Mouse (Mus musculus): ENCODE data around the gene Nek9. TPM values are rescaled to one million over a fixed set of nuclear protein-coding genes. Genes with fewer than 3 reads are reported as not detected.

Nek9 gene
- polyA plus RNA-seq (2014; fragmentation: Nextera tagmentation; extraction: Ambion mirVana), result 7.2 and 9.4 TPM in 2 replicates

DNA sequence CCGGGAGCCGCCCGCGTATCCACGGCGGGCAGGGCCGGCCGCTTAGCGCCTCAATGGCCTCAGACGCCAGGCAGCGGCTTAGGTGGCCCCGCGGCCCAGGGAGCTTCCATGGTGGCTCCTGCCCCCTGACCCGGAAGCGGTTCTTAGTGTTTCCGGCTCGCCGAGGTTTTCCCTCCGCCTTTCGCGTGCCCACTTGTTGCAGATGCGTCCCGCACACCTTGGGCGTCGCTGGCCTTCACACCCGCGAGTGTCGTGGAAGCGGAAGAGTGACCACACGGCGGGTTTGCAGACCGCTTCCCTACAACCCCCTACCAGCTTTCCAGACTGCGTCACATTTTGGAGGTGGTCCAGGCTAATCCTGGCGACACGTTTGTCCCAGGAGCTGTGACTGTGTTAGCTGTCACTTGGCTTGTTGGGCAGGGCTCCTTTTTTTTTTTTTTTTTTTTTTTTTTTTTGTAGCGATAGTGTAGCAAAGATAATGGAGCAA, at the start of gene Nek9:
TSS of gene Nek9 (minus strand) at position 120 of the 487 bp plus-strand sequence.
- H3K9ac ChIP-seq (ENCODE audit: low read depth, low read length), result peak within 1 kb of the TSS; percentile 96
- H3K36me3 ChIP-seq (ENCODE audit: control insufficient read depth, insufficient read depth, low read length), result peaks cover 14% of the 10 kb centered on the region
- peaks cover 19% of the 10 kb centered on the region for H3K4me1 ChIP-seq (replicated peaks; ENCODE audit: control insufficient read depth, insufficient read depth, low read length)
- H3K27ac ChIP-seq (ENCODE audit: low read depth, low read length), result peak within 1 kb of the TSS; percentile 80
- H3K9me3 ChIP-seq (ENCODE audit: control insufficient read depth, low read length), result no peaks in the 10 kb centered on the region
- H3K4me3 ChIP-seq (ENCODE audit: low read depth, low read length), result peak within 1 kb of the TSS; percentile 88
- H3K4me2 ChIP-seq, result peak within 1 kb of the TSS; percentile 83
- DNase-seq (ENCODE audit: low spot score) (peak; percentile 98), ATAC-seq (replicated peaks; ENCODE audit: low FRiP score) (peak; percentile 88)
- WGBS, result under 1% methylated on average over 36 of the region's 36 CpGs
- H3K27me3 ChIP-seq (replicated peaks; ENCODE audit: control insufficient read depth, insufficient read depth, low read length), result no peaks in the 10 kb centered on the region

DNA sequence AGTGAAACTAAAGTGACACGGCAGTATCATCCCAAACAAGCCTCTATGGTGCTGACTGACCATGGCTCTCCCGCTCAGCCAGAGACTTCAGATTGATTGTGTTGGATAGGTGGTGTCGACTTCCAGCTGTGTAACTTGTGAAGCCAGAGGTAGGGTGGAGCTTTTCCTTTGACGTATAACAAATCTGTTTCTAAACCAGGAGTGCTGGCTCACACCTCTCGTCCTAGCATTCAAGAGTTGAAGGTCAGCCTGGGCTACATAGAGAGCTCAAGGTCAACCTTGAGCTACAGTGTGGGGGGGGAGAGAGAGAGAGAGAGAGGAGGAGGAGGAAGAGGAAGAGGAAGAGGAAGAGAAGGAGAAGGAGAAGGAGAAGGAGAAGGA, 46.8 kb upstream of the Nek9 start:
- no peak overlapping the region for H3K4me2 ChIP-seq
- peaks cover 13% of the 10 kb centered on the region for H3K27me3 ChIP-seq (replicated peaks; ENCODE audit: control insufficient read depth, insufficient read depth, low read length)

DNA sequence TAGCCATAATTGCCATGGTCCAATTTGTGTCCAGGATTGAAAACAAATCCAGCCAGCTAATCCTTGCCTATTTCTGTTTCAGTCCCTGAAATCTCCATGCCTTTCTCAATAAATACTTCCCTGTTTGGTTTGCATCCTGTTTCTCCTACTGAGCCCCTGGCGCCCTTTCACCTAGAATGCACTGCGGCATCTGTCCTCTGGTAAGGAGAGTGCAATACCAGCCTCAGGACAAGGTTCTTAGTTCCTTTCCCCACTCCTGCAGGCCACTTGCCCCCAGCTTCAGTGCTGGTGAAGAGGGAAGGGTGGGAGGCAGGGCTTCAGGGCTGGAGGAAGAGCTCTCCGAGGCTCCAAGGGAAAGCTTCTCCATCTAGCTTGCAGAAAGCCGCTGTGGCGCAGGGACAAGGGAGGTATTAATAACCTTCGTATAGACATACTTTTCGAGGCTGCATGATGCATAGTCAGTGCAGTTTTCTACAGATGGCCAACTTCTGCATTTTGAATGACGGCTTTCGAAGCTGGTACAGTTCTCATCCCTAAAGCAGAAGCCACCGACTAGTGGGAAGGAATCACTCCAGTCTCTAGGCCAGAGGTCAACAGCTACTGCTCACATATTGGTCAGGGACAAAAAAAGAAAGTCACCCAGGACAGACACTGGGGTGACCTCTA, 46.3 kb upstream of the Nek9 start:
- ATAC-seq (replicated peaks; ENCODE audit: low FRiP score), result no peak
- H3K4me1 ChIP-seq (replicated peaks; ENCODE audit: control insufficient read depth, insufficient read depth, low read length), result peaks cover 17% of the 10 kb centered on the region
- DNase-seq (ENCODE audit: low spot score), result no peak
- H3K4me2 ChIP-seq, result no peak overlapping the region
- no peak overlapping the region for H3K4me3 ChIP-seq (ENCODE audit: low read depth, low read length)
- H3K9ac ChIP-seq (ENCODE audit: low read depth, low read length), result no peak overlapping the region
- 48% methylated on average over 10 of the region's 10 CpGs for WGBS
- no peak overlapping the region for H3K27ac ChIP-seq (ENCODE audit: low read depth, low read length)
- no peaks in the 10 kb centered on the region for H3K36me3 ChIP-seq (ENCODE audit: control insufficient read depth, insufficient read depth, low read length)
- no peaks in the 10 kb centered on the region for H3K9me3 ChIP-seq (ENCODE audit: control insufficient read depth, low read length)
- H3K27me3 ChIP-seq (replicated peaks; ENCODE audit: control insufficient read depth, insufficient read depth, low read length), result peaks cover 13% of the 10 kb centered on the region

More for the DNA sequence above, 46.8 kb upstream of the Nek9 start:
- Histone ChIP-seq H3K36me3 (ENCODE audit: control insufficient read depth, insufficient read depth, low read length) (no peaks in the 10 kb centered on the region), H3K27ac (ENCODE audit: low read depth, low read length) (no peak overlapping the region), H3K4me3 (ENCODE audit: low read depth, low read length) (no peak overlapping the region), H3K9me3 (ENCODE audit: control insufficient read depth, low read length) (no peaks in the 10 kb centered on the region), H3K9ac (ENCODE audit: low read depth, low read length) (no peak overlapping the region), H3K4me1 (replicated peaks; ENCODE audit: control insufficient read depth, insufficient read depth, low read length) (peaks cover 17% of the 10 kb centered on the region)
- no peak for DNase-seq (ENCODE audit: low spot score)
- WGBS, result 37% methylated on average over 5 of the region's 5 CpGs
- ATAC-seq (replicated peaks; ENCODE audit: low FRiP score), result no peak

DNA sequence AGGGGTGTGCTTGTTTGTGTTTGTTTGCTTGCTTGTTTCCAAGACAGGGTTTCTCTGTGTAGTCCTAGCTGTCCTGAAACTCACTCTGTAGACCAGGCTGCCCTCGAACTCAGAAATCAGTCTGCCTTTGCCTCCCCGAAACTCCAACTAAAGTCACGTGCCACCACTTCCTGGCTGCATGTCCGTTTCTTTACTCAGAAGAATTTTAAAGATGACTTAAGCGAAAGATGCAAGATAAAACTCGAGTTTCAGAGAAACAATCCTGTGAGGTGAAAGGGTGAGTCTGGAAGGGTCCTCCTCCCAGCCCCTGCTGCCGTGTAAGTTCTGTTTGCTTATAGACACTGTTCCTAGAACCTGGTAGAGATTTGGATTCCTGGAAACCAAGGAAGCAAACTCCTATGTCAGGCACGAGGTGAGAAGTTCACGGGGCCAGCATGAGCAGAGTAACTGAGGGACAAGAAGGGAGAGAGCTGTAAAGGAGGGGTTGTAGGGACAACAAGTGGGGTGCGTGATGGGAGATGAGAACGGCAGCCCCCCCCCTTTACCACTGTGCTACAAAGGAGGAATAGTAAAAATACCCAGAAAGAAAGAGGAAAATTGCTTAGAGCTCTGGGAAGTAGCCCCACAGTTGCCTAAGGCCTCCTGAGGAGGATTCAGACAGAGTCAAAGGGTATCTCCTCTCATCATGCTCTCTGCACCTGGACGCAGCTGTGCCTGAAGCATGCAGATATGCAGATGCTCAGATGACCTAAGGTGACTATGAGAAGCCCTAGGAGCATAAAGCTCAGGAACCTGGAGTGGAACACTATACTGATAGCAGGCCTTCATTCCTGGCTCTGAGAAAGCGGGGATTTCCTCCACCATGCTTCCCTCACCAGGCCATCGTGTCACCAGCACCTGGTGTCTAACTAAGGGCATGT, 43.9 kb upstream of the Nek9 start:
- DNase-seq (ENCODE audit: low spot score) (no peak), ATAC-seq (replicated peaks; ENCODE audit: low FRiP score) (no peak)
- no peak overlapping the region for H3K9ac ChIP-seq (ENCODE audit: low read depth, low read length)
- H3K4me3 ChIP-seq (ENCODE audit: low read depth, low read length), result no peak overlapping the region
- 59% methylated on average over 14 of the region's 14 CpGs for WGBS
- no peaks in the 10 kb centered on the region for H3K9me3 ChIP-seq (ENCODE audit: control insufficient read depth, low read length)
- H3K36me3 ChIP-seq (ENCODE audit: control insufficient read depth, insufficient read depth, low read length), result no peaks in the 10 kb centered on the region
- H3K27me3 ChIP-seq (replicated peaks; ENCODE audit: control insufficient read depth, insufficient read depth, low read length), result peaks cover 13% of the 10 kb centered on the region
- no peak overlapping the region; the same call in 1 of the 2 replicates for H3K4me2 ChIP-seq
- no peak overlapping the region for H3K27ac ChIP-seq (ENCODE audit: low read depth, low read length)
- 0 out of 2 replicates have a peak, but pooled peaks cover 2% of the 10 kb centered on the region for H3K4me1 ChIP-seq (replicated peaks; ENCODE audit: control insufficient read depth, insufficient read depth, low read length)

DNA sequence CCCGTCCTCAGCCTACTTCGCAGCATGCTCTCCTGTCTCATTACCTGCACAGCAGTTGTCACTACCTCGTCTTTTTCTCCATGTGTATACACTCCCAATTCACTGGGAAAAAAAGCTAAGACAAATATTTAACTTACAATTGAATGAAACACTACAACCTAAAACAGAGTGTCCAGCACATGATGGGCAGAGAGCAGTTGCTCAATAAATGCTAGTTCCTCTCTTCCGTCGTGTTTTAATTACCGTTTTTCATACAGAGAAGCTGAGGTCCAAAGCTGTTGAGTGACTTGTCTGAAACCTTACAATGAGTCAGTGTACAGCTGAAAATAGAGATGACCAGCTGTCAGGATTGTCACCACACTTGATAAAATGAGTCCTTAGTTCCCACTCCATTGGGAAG, 42.4 kb upstream of the Nek9 start:
- H3K9ac ChIP-seq (ENCODE audit: low read depth, low read length), result no peak overlapping the region
- WGBS, result 79% methylated on average over 6 of the region's 6 CpGs
- no peak for ATAC-seq (replicated peaks; ENCODE audit: low FRiP score)
- DNase-seq (ENCODE audit: low spot score), result no peak
- no peak overlapping the region for H3K27ac ChIP-seq (ENCODE audit: low read depth, low read length)
- no peak overlapping the region for H3K4me2 ChIP-seq
- no peaks in the 10 kb centered on the region for H3K36me3 ChIP-seq (ENCODE audit: control insufficient read depth, insufficient read depth, low read length)
- no peaks in the 10 kb centered on the region for H3K9me3 ChIP-seq (ENCODE audit: control insufficient read depth, low read length)
- H3K27me3 ChIP-seq (replicated peaks; ENCODE audit: control insufficient read depth, insufficient read depth, low read length), result peaks cover 7% of the 10 kb centered on the region
- H3K4me3 ChIP-seq (ENCODE audit: low read depth, low read length), result no peak overlapping the region
- H3K4me1 ChIP-seq (replicated peaks; ENCODE audit: control insufficient read depth, insufficient read depth, low read length), result 0 out of 2 replicates have a peak, but pooled peaks cover 2% of the 10 kb centered on the region

GRCm38 (mm10) chr12:85380942-85381341, 41.8 kb upstream of the Nek9 start:
- Histone ChIP-seq H3K27ac (ENCODE audit: low read depth, low read length) (no peak overlapping the region), H3K9ac (ENCODE audit: low read depth, low read length) (no peak overlapping the region), H3K36me3 (ENCODE audit: control insufficient read depth, insufficient read depth, low read length) (no peaks in the 10 kb centered on the region), H3K27me3 (replicated peaks; ENCODE audit: control insufficient read depth, insufficient read depth, low read length) (peaks cover 7% of the 10 kb centered on the region), H3K4me3 (ENCODE audit: low read depth, low read length) (no peak overlapping the region), H3K4me1 (replicated peaks; ENCODE audit: control insufficient read depth, insufficient read depth, low read length) (0 out of 2 replicates have a peak, but pooled peaks cover 2% of the 10 kb centered on the region), H3K9me3 (ENCODE audit: control insufficient read depth, low read length) (no peaks in the 10 kb centered on the region), H3K4me2 (no peak overlapping the region)
- no peak for ATAC-seq (replicated peaks; ENCODE audit: low FRiP score)
- DNase-seq (ENCODE audit: low spot score), result no peak
- WGBS, result 72% methylated on average over 7 of the region's 7 CpGs

GRCm38 (mm10) chr12:85380308-85380707, 41.1 kb upstream of the Nek9 start:
- Histone ChIP-seq H3K4me3 (ENCODE audit: low read depth, low read length) (no peak overlapping the region), H3K27ac (ENCODE audit: low read depth, low read length) (no peak overlapping the region), H3K9me3 (ENCODE audit: control insufficient read depth, low read length) (no peaks in the 10 kb centered on the region), H3K27me3 (replicated peaks; ENCODE audit: control insufficient read depth, insufficient read depth, low read length) (peaks cover under 1% of the 10 kb centered on the region), H3K4me2 (no peak overlapping the region), H3K9ac (ENCODE audit: low read depth, low read length) (no peak overlapping the region), H3K36me3 (ENCODE audit: control insufficient read depth, insufficient read depth, low read length) (no peaks in the 10 kb centered on the region), H3K4me1 (replicated peaks; ENCODE audit: control insufficient read depth, insufficient read depth, low read length) (0 out of 2 replicates have a peak, but pooled peaks cover 2% of the 10 kb centered on the region)
- no peak for ATAC-seq (replicated peaks; ENCODE audit: low FRiP score)
- 40% methylated on average over 1 of the region's 1 CpGs for WGBS
- DNase-seq (ENCODE audit: low spot score), result no peak

DNA sequence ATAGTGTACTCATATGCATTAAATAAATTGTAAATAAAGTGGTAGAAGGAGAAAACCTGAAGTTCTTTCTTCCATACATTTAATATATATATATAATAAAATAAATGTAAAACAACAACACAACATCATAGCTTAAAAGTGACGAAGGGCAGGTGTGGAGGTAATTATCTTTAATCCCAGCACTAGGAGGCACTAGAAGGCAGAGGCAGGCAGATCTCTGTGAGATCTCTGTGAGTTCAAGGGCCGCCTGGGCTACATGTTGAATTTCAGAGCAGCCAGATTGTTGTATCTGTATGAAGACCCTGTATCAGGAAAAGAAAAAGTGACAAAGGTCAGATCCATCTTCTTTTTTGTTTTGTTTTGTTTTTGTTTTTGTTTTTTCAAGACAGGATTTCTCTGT, 39.1 kb upstream of the Nek9 start:
- Histone ChIP-seq H3K36me3 (ENCODE audit: control insufficient read depth, insufficient read depth, low read length) (no peaks in the 10 kb centered on the region), H3K4me2 (no peak overlapping the region), H3K9me3 (ENCODE audit: control insufficient read depth, low read length) (no peaks in the 10 kb centered on the region), H3K27ac (ENCODE audit: low read depth, low read length) (no peak overlapping the region), H3K4me3 (ENCODE audit: low read depth, low read length) (no peak overlapping the region), H3K27me3 (replicated peaks; ENCODE audit: control insufficient read depth, insufficient read depth, low read length) (no peaks in the 10 kb centered on the region), H3K9ac (ENCODE audit: low read depth, low read length) (no peak overlapping the region), H3K4me1 (replicated peaks; ENCODE audit: control insufficient read depth, insufficient read depth, low read length) (peaks cover 2% of the 10 kb centered on the region; the same call in 1 of the 2 replicates)
- ATAC-seq (replicated peaks; ENCODE audit: low FRiP score) (no peak), DNase-seq (ENCODE audit: low spot score) (no peak)
- WGBS, result 77% methylated on average over 2 of the region's 2 CpGs

All from liver, embryonic 11.5 days (tissue).